Mouse (Mus musculus) c-Kit-positive CD71-negative TER-119-negative erythroid progenitor cells, embryonic 14.5 days (primary cell): ENCODE measurements at regions not wholly inside any gene's neighbourhood (a gene's known extent, or its start where the extent isn't known, plus 50 kb on each side); places are given as distances from the start of the nearest gene placed in this dataset.

Experiments used
- DNase-seq: peaks from one replicate; pipeline ENCODE4 v3.0.0-alpha.2; 2013; ENCODE audit warnings: low read depth

DNA sequence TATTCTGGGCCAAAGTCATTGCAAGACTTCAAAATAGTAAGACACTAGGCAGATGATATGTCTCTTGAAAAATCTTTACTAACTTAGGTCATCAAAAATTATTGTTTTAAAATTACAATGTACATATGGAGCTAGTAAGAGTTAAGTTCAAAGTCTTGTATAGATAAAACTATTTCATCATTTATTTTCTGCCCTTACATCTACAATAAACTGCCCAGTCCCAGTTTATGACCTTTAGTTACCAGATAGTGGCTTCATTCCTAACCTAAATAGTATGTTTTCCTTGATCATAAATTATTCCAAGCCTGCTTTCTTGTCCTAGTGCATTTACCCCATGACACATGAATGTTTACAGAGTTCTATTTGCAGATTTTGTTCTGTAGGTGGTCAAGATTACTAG, 72.9 kb downstream of the Manea start:
- DNase-seq, result no peak

GRCm38 (mm10) chr4:26259230-26260029, 87.3 kb downstream of the Manea start:
- no peak for DNase-seq

- DNase-seq, result no peak
Measured at GRCm38 (mm10) chr4:26255889-26256288, 90.8 kb downstream of the Manea start.

GRCm38 (mm10) chr4:26247925-26248856, 98.5 kb downstream of the Manea start:
- peak; percentile 22 for DNase-seq

DNA sequence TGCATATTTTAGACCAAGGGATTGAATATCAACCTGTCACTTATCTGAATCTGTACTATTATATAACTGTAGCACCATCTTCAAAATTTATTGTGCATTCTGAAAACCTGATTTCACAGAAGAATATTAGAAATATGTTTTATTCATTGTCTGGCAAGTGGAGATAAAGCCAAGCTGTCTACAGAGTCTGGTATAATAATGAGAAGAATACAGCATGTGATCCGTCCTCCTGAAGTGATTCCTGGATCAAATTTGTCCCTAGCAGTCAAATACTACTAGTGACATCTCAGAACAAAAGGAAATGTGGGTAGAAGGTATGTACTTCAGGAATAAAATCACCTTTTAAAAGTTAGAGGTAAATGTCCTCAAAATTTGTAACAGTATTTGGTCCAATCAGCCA, 123.4 kb downstream of the Manea start:
- no peak for DNase-seq
